Mouse (Mus musculus) heart, embryonic 16.5 days (tissue): Measurements from ENCODE around the gene Zeb2. TPM values are rescaled to one million over a fixed set of nuclear protein-coding genes. Genes with fewer than 3 reads are reported as not detected.

Source experiments
- ATAC-seq: fragments of 200-750 bp; cut with Nextera tagmentation; replicated peaks from 2 replicates; pipeline ENCODE4 v1.8.0; 2017; ENCODE audit warnings: moderate number of reproducible peaks; ENCODE audit not compliant: insufficient read depth, low FRiP score; ENCODE audit errors: extremely low read depth
- H3K27ac ChIP-seq: fragments of 300-500 bp; sonication (generic); 2 replicates; pipeline ENCODE4 v1.5.1; 2014; ENCODE audit warnings: mild to moderate bottlenecking, low read length, control low read depth, moderate library complexity
- H3K27me3 ChIP-seq: fragments of 300-500 bp; sonication (generic); 2 replicates; pipeline ENCODE4 v1.6.1; 2014; ENCODE audit warnings: low read length, mixed read lengths; ENCODE audit not compliant: control insufficient read depth, insufficient read depth
- H3K36me3 ChIP-seq: fragments of 300-500 bp; sonication (generic); 2 replicates; pipeline ENCODE4 v1.6.1; 2014; ENCODE audit not compliant: control insufficient read depth, insufficient read depth
- H3K4me1 ChIP-seq: fragments of 300-500 bp; sonication (generic); 2 replicates; pipeline ENCODE4 v1.6.1; 2014; ENCODE audit warnings: low read length, mixed read lengths; ENCODE audit not compliant: control insufficient read depth, insufficient read depth
- H3K4me2 ChIP-seq: fragments of 300-500 bp; sonication (generic); 2 replicates; pipeline ENCODE4 v1.6.1; 2014; ENCODE audit warnings: low read depth, mild to moderate bottlenecking, control low read depth, low read length
- H3K4me3 ChIP-seq: fragments of 300-500 bp; sonication (generic); 2 replicates; pipeline ENCODE4 v1.5.1; 2014; ENCODE audit warnings: mild to moderate bottlenecking, control low read depth, low read length
- H3K9ac ChIP-seq: fragments of 300-500 bp; sonication (generic); 2 replicates; pipeline ENCODE4 v1.6.1; 2014; ENCODE audit warnings: low read length, control low read depth
- H3K9me3 ChIP-seq: fragments of 300-500 bp; sonication (generic); replicated peaks from 2 replicates; pipeline ENCODE4 v1.6.1; 2016; ENCODE audit warnings: low read length; ENCODE audit not compliant: control insufficient read depth
- WGBS: fragments of 180-500 bp; shearing (Covaris S2); extraction: QIAGEN DNeasy Blood & Tissue Kit; methylation state at CpG from one replicate; pipeline ENCODE4 v1.1.7; 2014; 5-methylcytosine and 5-hydroxymethylcytosine counted together
- polyA plus RNA-seq: library from polyadenylated mRNA; unstranded; fragments of >200 nt; fragmentation: Nextera tagmentation; extraction: Ambion mirVana; gene quantifications from 2 replicates; pipeline ENCODE4 v1.2.1, GENCODE M21; 2015

Zeb2 gene
- polyA plus RNA-seq, 1 experiment from 2014 or later = 19.9 TPM

DNA sequence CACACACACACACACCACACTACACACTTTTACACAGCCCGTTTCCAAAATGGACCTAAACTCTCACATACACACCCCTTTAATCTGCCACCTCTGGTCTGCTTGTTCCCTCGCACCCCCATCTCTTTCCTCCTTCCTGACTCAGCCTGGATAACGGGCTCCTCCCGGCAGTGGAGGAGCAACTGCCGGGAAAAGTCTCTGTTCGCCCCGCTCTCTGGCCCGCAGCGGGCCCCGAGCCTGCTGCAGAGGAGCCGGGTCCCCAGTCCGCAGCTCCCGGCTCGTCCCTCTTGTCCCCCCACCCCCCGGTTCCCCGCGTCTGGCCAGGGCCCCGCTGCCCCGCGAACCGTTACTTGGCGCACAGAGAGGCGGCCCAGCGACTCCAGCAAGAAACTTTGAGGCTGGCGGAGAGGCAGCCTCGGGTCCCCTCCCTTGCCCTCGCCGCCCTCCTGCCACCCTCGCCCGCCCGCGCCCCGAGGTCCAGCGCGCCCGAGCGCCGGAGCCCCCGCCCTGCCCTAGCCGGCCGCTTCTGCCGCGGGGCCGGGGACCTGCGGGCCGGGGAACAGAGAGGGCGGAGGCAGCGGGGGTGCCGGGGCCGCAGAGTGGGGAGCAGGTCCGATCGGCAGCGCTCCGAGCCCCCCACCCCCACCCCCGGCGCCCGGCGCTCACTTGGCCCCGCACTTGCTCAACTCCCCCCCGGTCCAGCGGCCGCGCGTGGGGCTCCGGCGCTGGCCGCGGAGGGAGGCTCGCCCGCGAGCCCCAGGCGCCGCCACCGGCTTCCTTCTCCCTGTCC lies 7.8 kb downstream of the Zeb2 start:
- 2% methylated on average over 37 of the region's 74 CpGs for WGBS
- Histone ChIP-seq H3K4me1 (peaks cover 37% of the 10 kb centered on the region), H3K4me2 (peak overlapping the region; percentile 74), H3K4me3 (peak overlapping the region; percentile 66), H3K9me3 (no peaks in the 10 kb centered on the region), H3K36me3 (no peaks in the 10 kb centered on the region), H3K9ac (peak overlapping the region; percentile 98), H3K27ac (peak overlapping the region; percentile 94), H3K27me3 (no peaks in the 10 kb centered on the region)
- peak; percentile 42 for ATAC-seq

DNA sequence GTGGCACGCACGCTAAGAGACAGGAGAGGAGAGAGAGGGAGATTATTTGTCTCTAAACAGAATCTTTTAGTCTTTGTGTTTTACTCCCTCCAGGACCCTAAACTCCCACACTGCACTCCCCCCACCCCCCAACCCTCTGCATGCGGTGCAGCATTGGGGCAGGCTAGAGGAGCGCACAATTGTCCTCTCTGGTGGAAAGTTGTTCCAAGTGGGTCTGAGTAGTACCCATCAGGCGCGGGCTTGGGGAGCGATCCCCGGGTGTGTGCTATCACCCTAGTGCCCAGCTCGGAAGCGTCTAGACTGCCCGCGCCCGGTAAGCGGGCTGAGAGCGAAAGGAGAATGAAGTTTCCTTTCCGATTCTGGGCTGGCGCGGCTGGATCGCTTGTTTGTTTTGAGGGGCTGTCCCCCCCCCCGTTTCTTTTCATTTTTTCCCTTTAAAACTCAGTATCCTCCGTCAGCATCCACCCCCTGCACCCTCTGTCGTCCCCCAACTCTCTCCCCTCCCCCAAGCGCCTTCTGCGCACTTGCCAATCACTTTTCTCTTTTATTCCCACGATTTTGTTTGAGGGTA lies 8.6 kb downstream of the Zeb2 start:
- Histone ChIP-seq H3K4me3 (peak overlapping the region; percentile 66), H3K9me3 (no peaks in the 10 kb centered on the region), H3K9ac (peak overlapping the region; percentile 98), H3K4me1 (peaks cover 44% of the 10 kb centered on the region), H3K4me2 (peak overlapping the region; percentile 74), H3K27me3 (no peaks in the 10 kb centered on the region), H3K27ac (peak overlapping the region; percentile 94), H3K36me3 (no peaks in the 10 kb centered on the region)
- WGBS = 1% methylated on average over 24 of the region's 25 CpGs
- peak; percentile 12; the same call in 1 of the 2 replicates for ATAC-seq

DNA sequence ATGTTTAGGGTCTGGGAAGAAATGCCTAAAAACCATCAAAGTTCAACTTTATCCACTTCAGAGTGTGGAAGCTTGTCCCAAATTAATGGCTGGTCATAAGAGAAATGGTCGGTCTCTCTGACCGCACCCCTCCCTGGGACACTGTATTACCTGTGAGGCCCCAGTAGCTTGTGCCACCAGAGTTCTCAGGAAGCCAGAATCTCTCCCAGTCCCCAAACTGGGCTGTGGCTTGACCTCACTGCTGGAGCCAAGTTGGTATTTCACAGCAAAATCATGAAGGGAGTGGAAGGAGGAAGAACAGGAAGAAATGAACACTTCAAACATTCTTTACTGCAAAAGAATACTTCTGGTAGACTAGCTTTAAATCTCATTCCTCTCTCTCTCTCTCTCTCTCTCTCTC lies 9.6 kb downstream of the Zeb2 start:
- Histone ChIP-seq H3K4me1 (peaks cover 51% of the 10 kb centered on the region), H3K9me3 (no peaks in the 10 kb centered on the region), H3K27me3 (no peaks in the 10 kb centered on the region), H3K4me3 (peak overlapping the region; percentile 66), H3K27ac (peak overlapping the region; percentile 6), H3K9ac (peak overlapping the region; percentile 22), H3K4me2 (peak overlapping the region; percentile 74), H3K36me3 (no peaks in the 10 kb centered on the region)
- ATAC-seq = no peak
- WGBS = 45% methylated on average over 2 of the region's 2 CpGs

DNA sequence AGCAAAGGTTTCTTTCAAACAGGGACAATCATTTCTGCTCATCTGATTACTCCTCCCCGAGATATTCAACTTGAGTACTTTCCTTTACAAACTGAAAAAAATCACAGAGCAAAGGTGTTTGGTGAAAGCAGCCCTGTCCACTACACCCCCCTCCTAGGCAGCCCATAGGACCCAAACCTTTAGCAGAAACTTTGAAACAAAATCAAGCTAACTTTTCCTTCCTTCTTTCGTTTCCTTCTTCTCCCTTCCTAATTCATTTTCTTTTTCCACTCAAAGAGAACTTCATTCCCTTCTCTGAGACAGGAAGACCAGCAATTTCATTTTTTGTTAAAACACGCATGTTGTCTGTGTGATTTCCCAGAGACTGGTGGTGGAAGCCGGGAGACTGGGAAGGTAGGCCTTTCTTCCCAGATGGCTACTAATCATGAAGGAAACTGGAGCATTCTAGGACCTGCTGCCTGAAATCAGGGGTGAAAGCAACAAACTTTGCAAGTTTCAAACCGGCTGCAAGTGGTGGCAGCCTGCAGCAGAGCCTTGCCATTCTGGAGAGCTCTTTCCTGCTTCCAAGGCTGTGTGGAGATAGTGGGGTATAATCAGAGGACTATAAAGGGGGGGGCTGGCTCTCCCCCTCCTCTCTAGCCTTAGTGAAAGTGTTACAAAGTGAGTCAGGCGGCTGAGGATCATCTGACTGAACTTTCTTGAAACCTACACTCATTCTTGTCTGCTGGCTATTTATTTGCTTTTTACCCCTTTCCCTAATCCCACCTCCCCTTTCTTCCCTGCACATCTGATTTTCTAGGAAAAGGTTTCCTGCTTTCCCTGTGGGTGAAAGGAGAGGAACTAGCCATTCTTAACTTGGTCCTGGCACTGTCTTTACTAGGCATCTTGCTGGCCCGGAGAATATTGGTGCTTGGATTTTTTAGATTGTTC lies 11.0 kb downstream of the Zeb2 start:
- 39% methylated on average over 7 of the region's 7 CpGs for WGBS

DNA sequence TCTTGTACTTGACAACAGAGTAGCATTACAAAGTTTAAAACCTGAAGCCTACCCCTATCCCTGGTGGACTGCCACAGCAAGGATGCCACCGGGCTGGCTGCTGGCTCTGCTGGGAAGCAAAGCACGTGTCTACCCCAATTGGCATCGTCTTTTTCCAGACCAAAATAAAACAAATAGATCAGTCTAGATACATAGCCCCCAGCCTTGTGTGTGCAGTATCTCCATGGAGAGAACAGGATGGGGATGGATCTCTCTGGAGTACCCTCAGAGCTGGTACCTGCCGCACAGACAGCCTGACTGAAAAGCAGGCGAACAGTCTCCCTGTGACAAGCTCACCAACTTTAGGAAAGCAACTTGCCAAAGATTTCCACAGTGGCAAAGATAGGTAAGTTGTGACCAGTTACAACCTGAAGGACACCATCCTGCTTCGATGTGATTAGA lies 11.9 kb downstream of the Zeb2 start:
- Histone ChIP-seq H3K4me1 (peaks cover 64% of the 10 kb centered on the region), H3K4me3 (no peak overlapping the region)

More for the DNA sequence above, 11.0 kb downstream of the Zeb2 start:
- H3K27ac ChIP-seq = peak overlapping the region; percentile 77
- no peaks in the 10 kb centered on the region for H3K27me3 ChIP-seq
- H3K4me1 ChIP-seq = peaks cover 55% of the 10 kb centered on the region
- no peaks in the 10 kb centered on the region for H3K36me3 ChIP-seq
- H3K4me3 ChIP-seq = peak overlapping the region; percentile 19
- no peak for ATAC-seq
- H3K9me3 ChIP-seq = no peaks in the 10 kb centered on the region
- H3K9ac ChIP-seq = peak overlapping the region; percentile 63
- peak overlapping the region; percentile 53 for H3K4me2 ChIP-seq

DNA sequence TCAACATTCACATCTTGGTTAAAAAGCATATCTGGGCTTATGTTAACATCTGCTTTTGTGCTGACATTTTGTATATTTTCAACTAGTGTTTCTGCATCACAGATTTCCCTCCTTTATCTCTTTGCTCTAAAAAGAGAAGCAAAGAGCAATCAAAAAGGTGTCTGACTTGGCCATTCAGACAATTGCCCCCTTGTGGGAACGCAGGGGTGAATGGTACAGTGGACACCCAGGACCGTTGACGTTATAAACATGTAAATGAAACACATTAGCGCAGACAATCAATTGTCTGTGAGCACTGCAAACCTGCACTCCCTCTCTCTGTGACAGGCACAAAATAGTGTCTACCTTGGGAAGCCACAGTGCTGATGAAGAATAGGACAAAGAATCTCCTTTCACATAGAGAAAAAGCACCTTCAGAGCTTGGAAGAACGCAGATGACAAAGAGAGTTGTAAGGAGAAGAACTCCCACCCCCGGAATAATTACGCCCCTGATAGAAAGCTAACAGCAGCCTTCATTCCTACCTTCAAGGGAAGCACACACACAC lies 12.6 kb downstream of the Zeb2 start:
- peak overlapping the region; percentile 3 for H3K4me2 ChIP-seq
- peaks cover 68% of the 10 kb centered on the region for H3K4me1 ChIP-seq
- H3K4me3 ChIP-seq = no peak overlapping the region
- ATAC-seq = no peak
- WGBS = 38% methylated on average over 7 of the region's 7 CpGs
- H3K36me3 ChIP-seq = no peaks in the 10 kb centered on the region
- H3K27me3 ChIP-seq = no peaks in the 10 kb centered on the region
- H3K9ac ChIP-seq = peak overlapping the region; percentile 26; the same call in 1 of the 2 replicates
- no peaks in the 10 kb centered on the region for H3K9me3 ChIP-seq
- peak overlapping the region; percentile 21; the same call in 1 of the 2 replicates for H3K27ac ChIP-seq

More for the DNA sequence above, 11.9 kb downstream of the Zeb2 start:
- no peaks in the 10 kb centered on the region for H3K36me3 ChIP-seq
- H3K9ac ChIP-seq = peak overlapping the region; percentile 10
- no peak for ATAC-seq
- WGBS = 54% methylated on average over 6 of the region's 6 CpGs
- peak overlapping the region; percentile 53 for H3K4me2 ChIP-seq
- H3K27me3 ChIP-seq = no peaks in the 10 kb centered on the region
- no peaks in the 10 kb centered on the region for H3K9me3 ChIP-seq
- peak overlapping the region; percentile 77 for H3K27ac ChIP-seq

DNA sequence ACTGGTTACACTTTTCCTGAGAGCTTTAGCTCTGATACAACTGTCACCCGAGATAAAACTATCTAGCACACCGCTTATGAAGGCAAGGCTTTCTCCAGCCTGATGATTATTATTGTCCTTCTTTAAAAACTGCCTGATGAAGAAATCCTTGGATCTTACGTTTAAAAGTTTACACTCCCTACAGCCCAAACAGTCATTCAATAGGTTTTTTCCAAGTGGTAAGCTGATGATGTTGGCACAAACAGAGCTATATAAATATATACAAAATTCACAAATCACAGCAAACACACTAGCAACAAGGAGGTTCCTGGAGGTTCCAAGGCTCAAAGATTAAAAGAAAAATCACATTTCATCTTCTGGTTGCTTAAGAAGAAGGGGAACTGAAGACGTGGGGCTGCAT lies 13.1 kb downstream of the Zeb2 start:
- ATAC-seq = no peak
- H3K27ac ChIP-seq = no peak overlapping the region
- peaks cover 70% of the 10 kb centered on the region for H3K4me1 ChIP-seq

More for the DNA sequence above, 13.1 kb downstream of the Zeb2 start:
- Histone ChIP-seq H3K27me3 (no peaks in the 10 kb centered on the region), H3K4me2 (peak overlapping the region; percentile 3; the same call in 1 of the 2 replicates), H3K4me3 (no peak overlapping the region), H3K9ac (peak overlapping the region; percentile 26; the same call in 1 of the 2 replicates), H3K9me3 (no peaks in the 10 kb centered on the region), H3K36me3 (no peaks in the 10 kb centered on the region)
- WGBS = 32% methylated on average over 4 of the region's 4 CpGs
